Mouse (Mus musculus) cerebellum, adult 2 months (tissue): ENCODE data around the gene Rras2.

Experiments
- CTCF ChIP-seq: fragments of 200-500 bp; IDR thresholded peaks from 2 replicates; pipeline ENCODE4 v1.5.1; 2011; ENCODE audit warnings: low read depth, mild to moderate bottlenecking, control low read depth, low read length, moderate library complexity, borderline replicate concordance; ENCODE audit not compliant: insufficient read depth
- POLR2A ChIP-seq: fragments of 200-500 bp; IDR thresholded peaks from 2 replicates; pipeline ENCODE4 v1.6.1; 2011; ENCODE audit warnings: low read length, control low read depth, borderline replicate concordance; ENCODE audit not compliant: insufficient read depth

DNA sequence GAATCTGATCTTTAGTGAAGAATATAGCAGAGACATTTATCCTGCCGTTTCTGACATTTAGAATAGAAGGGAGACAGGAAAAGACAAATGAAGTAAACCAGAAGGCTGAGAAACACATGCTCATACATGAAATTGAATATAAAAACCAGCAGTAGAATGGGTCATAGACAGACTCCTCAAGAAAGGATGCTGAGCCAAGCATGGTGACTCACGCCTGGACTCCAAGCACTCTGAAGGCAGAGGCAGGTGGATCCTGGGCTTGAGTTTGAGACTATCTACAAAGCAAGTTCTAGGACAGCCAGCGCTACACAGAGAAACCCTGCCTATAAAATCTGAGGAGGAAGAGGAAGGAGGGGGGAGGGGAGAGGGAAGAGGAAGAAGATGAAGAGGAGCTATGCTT, 27.4 kb downstream of the Rras2 start:
- TF ChIP-seq POLR2A (no peak), CTCF (no peak)
